Mouse (Mus musculus) liver, adult (tissue): ENCODE data around the gene Sema5a.

Experiments used
- GATA4 ChIP-seq: IDR thresholded peaks from 2 replicates; pipeline ENCODE4 v1.6.1; 2014; ENCODE audit warnings: mild to moderate bottlenecking, low read length; ENCODE audit not compliant: insufficient replicate concordance

Sema5a gene

GRCm38 (mm10) chr15:32244344-32244955 lies at the start of gene Sema5a:
TSS of gene Sema5a (plus strand) at chr15:32244810.
- no peak for TF ChIP-seq GATA4

- no peak for TF ChIP-seq GATA4
These were observed 46.5 kb upstream of the Sema5a start for GRCm38 (mm10) chr15:32198076-32198475.

GRCm38 (mm10) chr15:32198561-32198960 lies 46.0 kb upstream of the Sema5a start:
- TF ChIP-seq GATA4 = no peak

GRCm38 (mm10) chr15:32203242-32203641 lies 41.4 kb upstream of the Sema5a start:
- no peak for TF ChIP-seq GATA4

GRCm38 (mm10) chr15:32204908-32205307 lies 39.7 kb upstream of the Sema5a start:
- no peak for TF ChIP-seq GATA4

GRCm38 (mm10) chr15:32223028-32223427 lies 21.6 kb upstream of the Sema5a start:
- no peak for TF ChIP-seq GATA4

- no peak for TF ChIP-seq GATA4
These were observed 19.2 kb upstream of the Sema5a start for GRCm38 (mm10) chr15:32225394-32225793.

GRCm38 (mm10) chr15:32226381-32226780 lies 18.2 kb upstream of the Sema5a start:
- no peak for TF ChIP-seq GATA4

GRCm38 (mm10) chr15:32226888-32227395 lies 17.7 kb upstream of the Sema5a start:
- no peak for TF ChIP-seq GATA4

- TF ChIP-seq GATA4 = no peak
These were observed 14.5 kb upstream of the Sema5a start for GRCm38 (mm10) chr15:32230066-32230465.

GRCm38 (mm10) chr15:32232189-32232588 lies 12.4 kb upstream of the Sema5a start:
- no peak for TF ChIP-seq GATA4

GRCm38 (mm10) chr15:32233451-32233850 lies 11.2 kb upstream of the Sema5a start:
- no peak for TF ChIP-seq GATA4

- no peak for TF ChIP-seq GATA4
These were observed 5.5 kb upstream of the Sema5a start for GRCm38 (mm10) chr15:32239099-32239498.

- TF ChIP-seq GATA4 = no peak
These were observed 4.5 kb upstream of the Sema5a start for GRCm38 (mm10) chr15:32240159-32240558.

GRCm38 (mm10) chr15:32241666-32242065 lies 2.9 kb upstream of the Sema5a start:
- no peak for TF ChIP-seq GATA4

- TF ChIP-seq GATA4 = no peak
These were observed 1.4 kb upstream of the Sema5a start for GRCm38 (mm10) chr15:32243096-32243785.
